Mouse (Mus musculus) midbrain, embryonic 12.5 days (tissue): Measurements from ENCODE around the gene Mrpl4. TPM values are rescaled to one million over a fixed set of nuclear protein-coding genes. Genes with fewer than 3 reads are reported as not detected.

Source experiments
- ATAC-seq: fragments of 200-750 bp; cut with Nextera tagmentation; 2 replicates; pipeline ENCODE4 v1.8.0; 2017; ENCODE audit warnings: low read depth, moderate TSS enrichment, moderate library complexity; ENCODE audit not compliant: low FRiP score
- H3K27ac ChIP-seq: fragments of 300-500 bp; sonication (generic); replicated peaks from 2 replicates; pipeline ENCODE4 v1.5.1; 2016; ENCODE audit warnings: mild to moderate bottlenecking
- H3K27me3 ChIP-seq: fragments of 300-500 bp; sonication (generic); 2 replicates; pipeline ENCODE4 v1.6.1; 2016; ENCODE audit warnings: mild to moderate bottlenecking
- H3K36me3 ChIP-seq: fragments of 300-500 bp; sonication (generic); 2 replicates; pipeline ENCODE4 v1.6.1; 2016
- H3K4me1 ChIP-seq: fragments of 300-500 bp; sonication (generic); 2 replicates; pipeline ENCODE4 v1.6.1; 2016
- H3K4me2 ChIP-seq: fragments of 300-500 bp; sonication (generic); replicated peaks from 2 replicates; pipeline ENCODE4 v1.6.1; 2016; ENCODE audit warnings: mild to moderate bottlenecking, moderate library complexity
- H3K4me3 ChIP-seq: fragments of 300-500 bp; sonication (generic); 2 replicates; pipeline ENCODE4 v1.5.1; 2016; ENCODE audit warnings: mild to moderate bottlenecking
- H3K9ac ChIP-seq: fragments of 300-500 bp; sonication (generic); replicated peaks from 2 replicates; pipeline ENCODE4 v1.6.1; 2016; ENCODE audit warnings: mild to moderate bottlenecking, moderate library complexity
- H3K9me3 ChIP-seq: fragments of 300-500 bp; sonication (generic); 2 replicates; pipeline ENCODE4 v1.6.1; 2016; ENCODE audit warnings: mild to moderate bottlenecking
- WGBS: fragments of 180-500 bp; shearing (Covaris S2); methylation state at CpG from one replicate; pipeline ENCODE4 v1.1.7; 2016; 5-methylcytosine and 5-hydroxymethylcytosine counted together
- polyA plus RNA-seq: library from polyadenylated mRNA; unstranded; fragments of >200 nt; fragmentation: Nextera tagmentation; extraction: Ambion mirVana; gene quantifications from 2 replicates; pipeline ENCODE4 v1.2.1, GENCODE M21; 2016

Gene Mrpl4
- 101 and 109 TPM in 2 replicates for polyA plus RNA-seq

GRCm38 (mm10) chr9:21002627-21003551 is at the start of gene Mrpl4:
TSS of gene Mrpl4 (plus strand) at chr9:21002738.
- H3K27ac ChIP-seq: peak within 1 kb of the TSS; percentile 64
- H3K36me3 ChIP-seq: peaks cover 34% of the 10 kb centered on the region
- peak; percentile 88 for ATAC-seq
- H3K9ac ChIP-seq: peak within 1 kb of the TSS; percentile 86
- peak within 1 kb of the TSS; percentile 84 for H3K4me3 ChIP-seq
- no peaks in the 10 kb centered on the region for H3K9me3 ChIP-seq
- peaks cover 12% of the 10 kb centered on the region for H3K4me1 ChIP-seq
- under 1% methylated on average over 72 of the region's 72 CpGs for WGBS
- peak within 1 kb of the TSS; percentile 91 for H3K4me2 ChIP-seq
- no peaks in the 10 kb centered on the region for H3K27me3 ChIP-seq

DNA sequence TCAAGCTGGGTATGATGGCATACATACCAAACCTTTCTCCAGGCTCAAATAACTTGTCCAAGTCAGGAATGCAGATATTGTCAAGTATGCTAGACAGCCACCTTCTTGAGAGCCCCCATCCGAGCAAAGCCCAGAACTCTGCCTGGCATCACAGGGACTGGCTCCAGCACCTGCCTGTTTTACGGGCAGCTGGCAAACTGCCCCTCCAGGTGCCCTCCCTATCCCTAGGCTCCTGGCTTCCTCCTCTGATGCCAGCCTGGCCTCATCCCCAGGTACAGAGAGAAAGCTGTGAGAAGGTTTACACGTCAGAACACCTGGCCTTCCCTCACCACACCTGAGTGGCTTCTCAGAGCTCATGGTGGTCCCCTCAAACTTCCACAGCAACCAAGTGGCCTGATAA is 45.5 kb upstream of the Mrpl4 start:
- no peak for ATAC-seq
- WGBS: 86% methylated on average over 3 of the region's 3 CpGs
- no peak overlapping the region for H3K4me2 ChIP-seq
- no peaks in the 10 kb centered on the region for H3K9me3 ChIP-seq
- no peaks in the 10 kb centered on the region for H3K27me3 ChIP-seq
- H3K9ac ChIP-seq: no peak overlapping the region
- no peaks in the 10 kb centered on the region for H3K36me3 ChIP-seq
- H3K4me1 ChIP-seq: no peaks in the 10 kb centered on the region
- H3K27ac ChIP-seq: no peak overlapping the region
- no peak overlapping the region for H3K4me3 ChIP-seq

DNA sequence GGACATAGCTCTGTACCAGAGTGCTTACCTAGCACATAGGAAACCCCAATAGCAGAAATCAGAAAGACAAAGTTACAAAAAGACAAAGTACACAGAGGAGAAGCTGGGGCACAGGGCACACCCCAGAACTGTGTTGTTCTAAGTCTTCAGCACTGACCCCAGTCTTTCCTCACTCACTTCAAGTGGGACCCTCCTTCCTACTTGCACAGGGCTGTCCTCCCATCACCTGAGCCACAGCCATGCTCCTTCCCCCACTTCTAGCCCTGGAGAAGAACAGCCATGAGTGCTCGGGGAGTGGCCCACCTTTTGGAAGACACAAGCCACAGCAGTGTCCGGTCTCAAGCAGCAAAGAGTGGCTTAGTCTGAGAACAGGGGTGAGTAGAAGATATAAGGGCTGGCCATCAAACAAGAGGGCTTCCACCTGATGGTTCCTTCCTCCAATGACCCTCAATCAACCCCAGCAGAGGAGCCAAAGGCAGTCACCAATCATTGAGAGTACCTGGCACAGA is 43.1 kb upstream of the Mrpl4 start, which contains the start of gene Dnmt1:
Gene Dnmt1, minus strand, starts transcription at position 459 of the 509 bp plus-strand sequence.
- no peaks in the 10 kb centered on the region for H3K4me1 ChIP-seq
- H3K4me2 ChIP-seq: no peak within 1 kb of the TSS
- 76% methylated on average over 2 of the region's 2 CpGs for WGBS
- no peak within 1 kb of the TSS for H3K27ac ChIP-seq
- H3K9ac ChIP-seq: no peak within 1 kb of the TSS
- H3K9me3 ChIP-seq: no peaks in the 10 kb centered on the region
- H3K4me3 ChIP-seq: no peak within 1 kb of the TSS
- no peaks in the 10 kb centered on the region for H3K36me3 ChIP-seq
- no peak for ATAC-seq
- H3K27me3 ChIP-seq: no peaks in the 10 kb centered on the region

- H3K27me3 ChIP-seq: no peaks in the 10 kb centered on the region
- H3K36me3 ChIP-seq: no peaks in the 10 kb centered on the region
- H3K4me3 ChIP-seq: no peak overlapping the region
- no peaks in the 10 kb centered on the region for H3K9me3 ChIP-seq
- no peak overlapping the region for H3K9ac ChIP-seq
- ATAC-seq: no peak
- no peak overlapping the region for H3K4me2 ChIP-seq
- 79% methylated on average over 9 of the region's 9 CpGs for WGBS
- H3K27ac ChIP-seq: no peak overlapping the region
- H3K4me1 ChIP-seq: no peaks in the 10 kb centered on the region
These were observed 41.0 kb upstream of the Mrpl4 start for GRCm38 (mm10) chr9:20961557-20961956.

DNA sequence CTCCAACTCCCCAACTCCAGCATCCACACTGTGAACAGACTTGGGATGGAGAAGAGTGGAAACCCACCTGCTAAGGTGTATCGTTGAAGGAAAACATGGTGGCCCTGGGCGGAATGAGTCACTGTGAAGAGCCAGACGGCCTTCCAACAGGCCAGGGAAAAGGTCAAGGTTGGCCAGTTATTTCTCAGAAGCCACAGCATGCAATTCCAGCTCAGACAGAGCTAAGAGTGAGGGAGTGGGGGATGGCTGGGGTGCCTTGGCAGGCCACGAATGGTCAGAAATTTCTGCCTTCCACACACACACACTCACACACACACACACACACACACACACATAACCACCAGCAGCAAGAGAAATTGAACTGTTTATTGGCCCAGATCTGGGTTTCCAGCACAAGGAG is 36.9 kb upstream of the Mrpl4 start:
- Histone ChIP-seq H3K27ac (no peak overlapping the region), H3K4me3 (no peak overlapping the region), H3K27me3 (no peaks in the 10 kb centered on the region), H3K9me3 (no peaks in the 10 kb centered on the region), H3K36me3 (peaks cover 19% of the 10 kb centered on the region), H3K4me2 (no peak overlapping the region), H3K4me1 (no peaks in the 10 kb centered on the region), H3K9ac (no peak overlapping the region)
- 84% methylated on average over 4 of the region's 4 CpGs for WGBS
- ATAC-seq: no peak

DNA sequence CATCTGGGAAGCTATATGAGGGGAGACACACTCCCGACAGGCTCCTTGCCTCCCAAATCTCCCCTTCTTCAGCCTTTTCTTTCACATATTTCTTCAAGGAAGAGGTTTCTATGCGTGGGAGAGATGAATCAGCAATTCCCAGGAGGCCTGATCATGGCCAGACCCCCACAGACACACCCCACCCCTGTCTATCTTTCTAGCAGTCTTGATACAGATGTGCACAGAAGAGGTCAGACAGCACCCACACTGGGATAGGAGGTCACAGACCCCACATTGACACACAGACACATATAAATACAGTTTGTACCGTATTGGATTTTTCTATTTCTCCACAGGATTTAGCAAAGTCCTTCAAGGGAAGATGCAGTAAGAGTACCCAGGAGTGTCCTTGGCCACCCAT is 36.5 kb upstream of the Mrpl4 start:
- WGBS: 84% methylated on average over 3 of the region's 3 CpGs
- Histone ChIP-seq H3K4me3 (no peak overlapping the region), H3K4me2 (no peak overlapping the region), H3K27me3 (no peaks in the 10 kb centered on the region), H3K9ac (no peak overlapping the region), H3K27ac (no peak overlapping the region), H3K4me1 (no peaks in the 10 kb centered on the region), H3K9me3 (no peaks in the 10 kb centered on the region), H3K36me3 (peaks cover 19% of the 10 kb centered on the region)
- no peak for ATAC-seq

GRCm38 (mm10) chr9:20966747-20967146 is 35.8 kb upstream of the Mrpl4 start:
- H3K4me3 ChIP-seq: no peak overlapping the region
- WGBS: 85% methylated on average over 5 of the region's 5 CpGs
- H3K9me3 ChIP-seq: no peaks in the 10 kb centered on the region
- no peak overlapping the region for H3K9ac ChIP-seq
- H3K27ac ChIP-seq: no peak overlapping the region
- ATAC-seq: no peak
- 0 out of 2 replicates have a peak, but pooled peaks cover 1% of the 10 kb centered on the region for H3K4me1 ChIP-seq
- peaks cover 19% of the 10 kb centered on the region for H3K36me3 ChIP-seq
- no peaks in the 10 kb centered on the region for H3K27me3 ChIP-seq
- no peak overlapping the region for H3K4me2 ChIP-seq

GRCm38 (mm10) chr9:20971751-20972140 is 30.8 kb upstream of the Mrpl4 start:
- peaks cover 5% of the 10 kb centered on the region; the same call in 1 of the 2 replicates for H3K27me3 ChIP-seq
- H3K36me3 ChIP-seq: peaks cover 19% of the 10 kb centered on the region
- H3K9ac ChIP-seq: no peak overlapping the region; the same call in 1 of the 2 replicates
- no peak overlapping the region for H3K27ac ChIP-seq
- no peaks in the 10 kb centered on the region for H3K9me3 ChIP-seq
- WGBS: 84% methylated on average over 7 of the region's 7 CpGs
- no peak for ATAC-seq
- no peak overlapping the region for H3K4me2 ChIP-seq
- peaks cover 34% of the 10 kb centered on the region for H3K4me1 ChIP-seq
- no peak overlapping the region for H3K4me3 ChIP-seq

GRCm38 (mm10) chr9:20972141-20972992 is 30.2 kb upstream of the Mrpl4 start:
- H3K4me2 ChIP-seq: peak overlapping the region; percentile 26
- H3K9me3 ChIP-seq: no peaks in the 10 kb centered on the region
- H3K27me3 ChIP-seq: peaks cover 5% of the 10 kb centered on the region; the same call in 1 of the 2 replicates
- H3K4me3 ChIP-seq: no peak overlapping the region
- H3K9ac ChIP-seq: no peak overlapping the region; the same call in 1 of the 2 replicates
- peaks cover 34% of the 10 kb centered on the region for H3K4me1 ChIP-seq
- ATAC-seq: no peak
- H3K27ac ChIP-seq: 0 out of 2 replicates have a peak overlapping the region, but pooled peaks have one; percentile 35
- H3K36me3 ChIP-seq: peaks cover 14% of the 10 kb centered on the region
- WGBS: 35% methylated on average over 28 of the region's 28 CpGs

- no peak overlapping the region for H3K27ac ChIP-seq
- ATAC-seq: no peak
- no peak overlapping the region; the same call in 1 of the 2 replicates for H3K9ac ChIP-seq
- H3K36me3 ChIP-seq: peaks cover 6% of the 10 kb centered on the region
- no peak overlapping the region for H3K4me3 ChIP-seq
- peaks cover 5% of the 10 kb centered on the region; the same call in 1 of the 2 replicates for H3K27me3 ChIP-seq
- H3K4me2 ChIP-seq: peak overlapping the region; percentile 26; the same call in 1 of the 2 replicates
- 86% methylated on average over 4 of the region's 4 CpGs for WGBS
- peaks cover 34% of the 10 kb centered on the region for H3K4me1 ChIP-seq
- H3K9me3 ChIP-seq: no peaks in the 10 kb centered on the region
These were observed 29.4 kb upstream of the Mrpl4 start for GRCm38 (mm10) chr9:20973001-20973681.

GRCm38 (mm10) chr9:20973682-20974075 is 28.9 kb upstream of the Mrpl4 start:
- H3K27ac ChIP-seq: no peak overlapping the region
- ATAC-seq: no peak
- H3K9me3 ChIP-seq: no peaks in the 10 kb centered on the region
- H3K36me3 ChIP-seq: peaks cover under 1% of the 10 kb centered on the region; the same call in 1 of the 2 replicates
- 0 out of 2 replicates have a peak overlapping the region, but pooled peaks have one; percentile 6 for H3K4me2 ChIP-seq
- H3K4me1 ChIP-seq: peaks cover 34% of the 10 kb centered on the region
- peaks cover 5% of the 10 kb centered on the region; the same call in 1 of the 2 replicates for H3K27me3 ChIP-seq
- no peak overlapping the region; the same call in 1 of the 2 replicates for H3K9ac ChIP-seq
- 57% methylated on average over 5 of the region's 6 CpGs for WGBS
- H3K4me3 ChIP-seq: no peak overlapping the region
